Mouse (Mus musculus) lung, postnatal 0 days (tissue): Measurements from ENCODE around the gene Pole2.

Experiments
- CTCF ChIP-seq: IDR thresholded peaks from 2 replicates; pipeline ENCODE4 v1.5.1; 2016; ENCODE audit warnings: antibody characterized with exemption, mild to moderate bottlenecking
- EP300 ChIP-seq: IDR thresholded peaks from 2 replicates; pipeline ENCODE4 v1.6.1; 2016; ENCODE audit warnings: antibody characterized with exemption, mild to moderate bottlenecking, control low read depth

DNA sequence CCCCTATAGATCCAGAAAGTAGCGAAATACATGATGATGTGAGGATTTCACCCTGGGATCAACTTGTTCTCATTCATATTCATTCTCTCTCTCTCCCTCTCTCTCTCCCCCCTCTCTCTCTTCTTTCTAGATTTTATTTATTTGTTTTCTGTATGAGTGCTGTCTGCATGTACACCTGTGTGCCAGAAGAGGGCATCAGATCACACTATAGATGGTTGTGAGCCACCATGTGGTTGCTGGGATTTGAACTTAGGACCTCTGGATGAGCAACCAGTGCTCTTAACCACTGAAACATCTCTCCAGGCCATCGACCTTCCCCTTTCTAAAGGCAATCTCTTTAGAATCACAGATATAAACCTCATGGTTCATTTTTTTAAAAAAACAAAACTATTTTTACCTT is 19.5 kb downstream of the Pole2 start:
- TF ChIP-seq EP300, result no peak
- peak; percentile 34; the same call in 1 of the 2 replicates for TF ChIP-seq CTCF
